Mouse (Mus musculus) cerebellum, adult 2 months (tissue): ENCODE measurements around the gene Tlr2. TPM values are rescaled to one million over a fixed set of nuclear protein-coding genes. Genes with fewer than 3 reads are reported as not detected.
"Not testable (repeated sequence)": the region's sequence is repeated elsewhere in the genome, so short reads cannot be mapped to it uniquely, and the experiment has no call there.

Experiments used
- DNase-seq, 2 experiments: peaks; one replicate each; pipeline ENCODE4 v3.0.0; 2021
- H3K27ac ChIP-seq: fragments of 200-500 bp; 2 replicates; pipeline ENCODE4 v1.5.1; 2012; ENCODE audit warnings: low read length, control low read depth, inconsistent platforms; ENCODE audit not compliant: insufficient read depth
- H3K27me3 ChIP-seq: fragments of 200-500 bp; 2 replicates; pipeline ENCODE4 v1.6.1; 2012; ENCODE audit warnings: inconsistent platforms, mild to moderate bottlenecking, low read length, moderate library complexity; ENCODE audit not compliant: control insufficient read depth, insufficient read depth
- H3K4me1 ChIP-seq: fragments of 200-500 bp; 2 replicates; pipeline ENCODE4 v1.6.1; 2011; ENCODE audit warnings: low read length; ENCODE audit not compliant: control insufficient read depth, insufficient read depth
- H3K4me3 ChIP-seq: fragments of 200-500 bp; replicated peaks from 2 replicates; pipeline ENCODE3; 2011; ENCODE audit warnings: mild to moderate bottlenecking, low read depth, low read length, control low read depth; ENCODE audit not compliant: insufficient read depth
- CTCF ChIP-seq: fragments of 200-500 bp; IDR thresholded peaks from 2 replicates; pipeline ENCODE4 v1.5.1; 2011; ENCODE audit warnings: low read depth, mild to moderate bottlenecking, control low read depth, low read length, moderate library complexity, borderline replicate concordance; ENCODE audit not compliant: insufficient read depth
- POLR2A ChIP-seq: fragments of 200-500 bp; IDR thresholded peaks from 2 replicates; pipeline ENCODE4 v1.6.1; 2011; ENCODE audit warnings: low read length, control low read depth, borderline replicate concordance; ENCODE audit not compliant: insufficient read depth
- WGBS: fragments of 180-500 bp; shearing (Covaris S2); methylation state at CpG from one replicate; pipeline ENCODE4 v1.1.7; 2018; 5-methylcytosine and 5-hydroxymethylcytosine counted together
- polyA plus RNA-seq: library from polyadenylated mRNA; depleted of rRNA; stranded (reverse); fragments of >200 nt; gene quantifications from 2 replicates; pipeline ENCODE4 v1.2.3, GENCODE M21; 2012; rRNA removed

The Tlr2 gene
- 0.72 and 0.93 TPM in 2 replicates for polyA plus RNA-seq

GRCm38 (mm10) chr3:83841095-83841850 is at the start of gene Tlr2:
Gene Tlr2 (minus strand): TSS chr3:83841767.
- DNase-seq = peak in 1 of 2 experiments; percentile 14
- 3% methylated on average over 35 of the region's 35 CpGs for WGBS
- Histone ChIP-seq H3K4me1 (no peaks in the 10 kb centered on the region), H3K27me3 (peaks cover 1% of the 10 kb centered on the region; the same call in 1 of the 2 replicates), H3K27ac (no peak within 1 kb of the TSS), H3K4me3 (peak within 1 kb of the TSS; percentile 15)
- TF ChIP-seq POLR2A (no peak), CTCF (no peak)

GRCm38 (mm10) chr3:83885163-83885562 is 43.6 kb upstream of the Tlr2 start:
- TF ChIP-seq CTCF (no peak), POLR2A (no peak)
- Histone ChIP-seq H3K4me1 (no peaks in the 10 kb centered on the region), H3K27me3 (no peaks in the 10 kb centered on the region), H3K27ac (no peak overlapping the region), H3K4me3 (no peak overlapping the region)
- 83% methylated on average over 2 of the region's 2 CpGs for WGBS
- no peak for DNase-seq

- not testable (repeated sequence) for H3K27ac ChIP-seq, DNase-seq, H3K27me3 ChIP-seq, H3K4me3 ChIP-seq, H3K4me1 ChIP-seq
- 83% methylated on average over 5 of the region's 5 CpGs for WGBS
Measured at GRCm38 (mm10) chr3:83879261-83880050, 37.9 kb upstream of the Tlr2 start.

- no peak for DNase-seq
Measured at GRCm38 (mm10) chr3:83878801-83879200, 37.2 kb upstream of the Tlr2 start.

GRCm38 (mm10) chr3:83876299-83876698 is 34.7 kb upstream of the Tlr2 start:
- no peak overlapping the region for H3K27ac ChIP-seq
- no peak overlapping the region for H3K4me3 ChIP-seq
- no peaks in the 10 kb centered on the region for H3K4me1 ChIP-seq
- no peaks in the 10 kb centered on the region for H3K27me3 ChIP-seq
- 68% methylated on average over 4 of the region's 4 CpGs for WGBS
- DNase-seq = no peak
- TF ChIP-seq POLR2A = no peak

More at GRCm38 (mm10) chr3:83878801-83879200, 37.2 kb upstream of the Tlr2 start:
- Histone ChIP-seq H3K27ac (no peak overlapping the region), H3K4me3 (no peak overlapping the region), H3K27me3 (no peaks in the 10 kb centered on the region), H3K4me1 (no peaks in the 10 kb centered on the region)
- TF ChIP-seq POLR2A (no peak), CTCF (no peak)
- WGBS = 92% methylated on average over 4 of the region's 4 CpGs

- H3K4me3 ChIP-seq, H3K27ac ChIP-seq, H3K4me1 ChIP-seq, DNase-seq, H3K27me3 ChIP-seq: not testable (repeated sequence)
- WGBS = 91% methylated on average over 2 of the region's 2 CpGs
Measured at GRCm38 (mm10) chr3:83875078-83875477, 33.5 kb upstream of the Tlr2 start.

DNA sequence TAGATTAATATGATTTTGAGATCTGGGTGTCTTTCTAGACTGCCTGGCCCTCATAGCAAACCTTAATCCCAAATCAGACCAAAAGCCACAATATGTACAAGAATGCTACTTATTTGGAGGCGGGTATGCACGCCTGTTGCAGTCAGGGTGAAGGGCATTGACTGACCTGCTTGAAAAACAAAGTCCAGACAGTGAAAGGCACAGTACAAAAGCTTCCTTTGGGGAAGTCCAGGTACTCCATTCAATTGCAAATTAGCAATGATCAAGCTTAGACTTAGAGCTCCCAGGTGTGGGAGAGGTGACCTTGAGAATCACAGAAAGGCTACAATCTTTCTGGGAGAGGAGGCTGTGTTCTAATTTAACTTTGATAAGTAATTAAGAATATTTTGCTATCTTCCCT is 31.3 kb upstream of the Tlr2 start:
- not testable (repeated sequence) for H3K4me3 ChIP-seq, H3K4me1 ChIP-seq, H3K27ac ChIP-seq, DNase-seq, H3K27me3 ChIP-seq
- WGBS = 90% methylated on average over 2 of the region's 2 CpGs

DNA sequence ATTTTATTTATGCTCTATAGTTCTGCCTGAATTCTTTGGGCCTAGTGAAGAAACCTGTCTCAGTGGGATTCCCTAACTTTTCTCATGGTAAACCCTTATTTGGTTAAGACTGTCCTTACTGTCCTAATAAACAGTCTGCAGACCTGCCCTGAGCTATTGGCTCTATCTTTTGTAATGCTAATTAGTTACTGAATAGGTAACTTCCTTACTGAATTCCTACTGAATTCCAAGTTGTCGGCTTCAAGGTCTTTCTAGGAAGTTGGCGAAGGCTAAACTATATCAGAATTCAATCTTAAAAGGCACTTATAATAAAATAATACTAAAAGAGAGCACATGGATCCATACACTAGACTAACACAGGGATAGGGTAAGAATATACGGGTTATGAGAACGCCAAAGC is 30.4 kb upstream of the Tlr2 start:
- not testable (repeated sequence) for DNase-seq, H3K4me3 ChIP-seq, H3K27ac ChIP-seq, H3K4me1 ChIP-seq, H3K27me3 ChIP-seq
- 96% methylated on average over 4 of the region's 4 CpGs for WGBS

DNA sequence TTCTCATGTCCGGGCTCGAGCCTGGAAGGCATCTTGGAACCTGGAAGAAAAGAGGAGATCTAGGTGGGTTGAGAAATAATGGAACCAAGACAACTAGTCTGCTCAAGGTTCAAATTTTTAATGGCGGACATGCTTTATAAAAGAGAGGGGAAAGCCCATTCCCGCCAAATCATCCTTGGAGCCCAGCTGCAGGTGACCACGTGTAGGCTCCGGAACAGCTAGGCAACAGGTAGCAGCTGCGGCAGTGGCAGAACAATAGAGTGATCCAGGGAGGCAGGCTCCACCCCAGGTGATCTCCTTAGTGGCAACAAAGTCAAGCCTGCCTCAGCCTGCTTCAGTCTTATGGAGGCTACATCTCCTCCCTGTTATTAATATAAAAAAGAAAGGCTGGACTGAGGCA is 30.0 kb upstream of the Tlr2 start:
- H3K4me1 ChIP-seq, DNase-seq, H3K27ac ChIP-seq, H3K27me3 ChIP-seq, H3K4me3 ChIP-seq: not testable (repeated sequence)
- 84% methylated on average over 7 of the region's 7 CpGs for WGBS
